Mouse (Mus musculus) lung, postnatal 0 days (tissue): Measurements from ENCODE around the gene Sspo. TPM values are rescaled to one million over a fixed set of nuclear protein-coding genes. Genes with fewer than 3 reads are reported as not detected.

Source experiments
- ATAC-seq: fragments of 200-750 bp; cut with Nextera tagmentation; 2 replicates; pipeline ENCODE4 v1.8.0; 2017; ENCODE audit warnings: moderate library complexity
- DNase-seq: peaks from one replicate; pipeline ENCODE4 v3.0.0-alpha.2; 2016; ENCODE audit warnings: low spot score
- H3K27ac ChIP-seq: fragments of 300-500 bp; sonication (generic); 2 replicates; pipeline ENCODE4 v1.5.1; 2014; ENCODE audit warnings: antibody characterized with exemption, mild to moderate bottlenecking, low read length, mixed read lengths
- H3K27me3 ChIP-seq: fragments of 300-500 bp; sonication (generic); replicated peaks from 2 replicates; pipeline ENCODE4 v1.6.1; 2014; ENCODE audit warnings: low read length, mixed read lengths; ENCODE audit not compliant: insufficient read depth
- H3K36me3 ChIP-seq: fragments of 300-500 bp; sonication (generic); 2 replicates; pipeline ENCODE4 v1.6.1; 2014; ENCODE audit warnings: low read length, mixed read lengths; ENCODE audit not compliant: insufficient read depth
- H3K4me1 ChIP-seq: fragments of 300-500 bp; sonication (generic); 2 replicates; pipeline ENCODE4 v1.6.1; 2014; ENCODE audit warnings: antibody characterized with exemption, low read depth, low read length, mixed read lengths; ENCODE audit not compliant: insufficient read depth
- H3K4me2 ChIP-seq: fragments of 300-500 bp; sonication (generic); replicated peaks from 2 replicates; pipeline ENCODE4 v1.6.1; 2014; ENCODE audit warnings: low read depth, mild to moderate bottlenecking, low read length, moderate library complexity, mixed read lengths
- H3K4me3 ChIP-seq: fragments of 300-500 bp; sonication (generic); 2 replicates; pipeline ENCODE4 v1.5.1; 2014; ENCODE audit warnings: low read depth, low read length
- H3K9ac ChIP-seq: fragments of 300-500 bp; sonication (generic); replicated peaks from 2 replicates; pipeline ENCODE4 v1.6.1; 2014; ENCODE audit warnings: low read depth, mild to moderate bottlenecking
- H3K9me3 ChIP-seq: fragments of 300-500 bp; sonication (generic); 2 replicates; pipeline ENCODE4 v1.6.1; 2016; ENCODE audit warnings: low read length, mixed read lengths
- CTCF ChIP-seq: IDR thresholded peaks from 2 replicates; pipeline ENCODE4 v1.5.1; 2016; ENCODE audit warnings: antibody characterized with exemption, mild to moderate bottlenecking
- EP300 ChIP-seq: IDR thresholded peaks from 2 replicates; pipeline ENCODE4 v1.6.1; 2016; ENCODE audit warnings: antibody characterized with exemption, mild to moderate bottlenecking, control low read depth
- WGBS: fragments of 180-500 bp; shearing (Covaris S2); extraction: QIAGEN DNeasy Blood & Tissue Kit; methylation state at CpG from one replicate; pipeline ENCODE4 v1.1.7; 2014; 5-methylcytosine and 5-hydroxymethylcytosine counted together
- polyA plus RNA-seq: library from polyadenylated mRNA; unstranded; fragments of >200 nt; fragmentation: Nextera tagmentation; extraction: Ambion mirVana; gene quantifications from 2 replicates; pipeline ENCODE4 v1.2.1, GENCODE M21; 2015

Gene Sspo
- polyA plus RNA-seq, 1 experiment from 2014 or later: 0.64 TPM

GRCm38 (mm10) chr6:48440306-48441014, 7.6 kb upstream of the Sspo start:
- no peak overlapping the region for H3K4me3 ChIP-seq
- no peaks in the 10 kb centered on the region for H3K9me3 ChIP-seq
- no peak overlapping the region for H3K9ac ChIP-seq
- TF ChIP-seq CTCF: no peak
- no peak for TF ChIP-seq EP300
- peaks cover 5% of the 10 kb centered on the region; the same call in 1 of the 2 replicates for H3K4me1 ChIP-seq
- no peak overlapping the region for H3K27ac ChIP-seq
- ATAC-seq (no peak), DNase-seq (peak; percentile 44)
- no peak overlapping the region for H3K4me2 ChIP-seq
- 47% methylated on average over 14 of the region's 14 CpGs for WGBS
- peaks cover 33% of the 10 kb centered on the region for H3K36me3 ChIP-seq
- H3K27me3 ChIP-seq: no peaks in the 10 kb centered on the region

DNA sequence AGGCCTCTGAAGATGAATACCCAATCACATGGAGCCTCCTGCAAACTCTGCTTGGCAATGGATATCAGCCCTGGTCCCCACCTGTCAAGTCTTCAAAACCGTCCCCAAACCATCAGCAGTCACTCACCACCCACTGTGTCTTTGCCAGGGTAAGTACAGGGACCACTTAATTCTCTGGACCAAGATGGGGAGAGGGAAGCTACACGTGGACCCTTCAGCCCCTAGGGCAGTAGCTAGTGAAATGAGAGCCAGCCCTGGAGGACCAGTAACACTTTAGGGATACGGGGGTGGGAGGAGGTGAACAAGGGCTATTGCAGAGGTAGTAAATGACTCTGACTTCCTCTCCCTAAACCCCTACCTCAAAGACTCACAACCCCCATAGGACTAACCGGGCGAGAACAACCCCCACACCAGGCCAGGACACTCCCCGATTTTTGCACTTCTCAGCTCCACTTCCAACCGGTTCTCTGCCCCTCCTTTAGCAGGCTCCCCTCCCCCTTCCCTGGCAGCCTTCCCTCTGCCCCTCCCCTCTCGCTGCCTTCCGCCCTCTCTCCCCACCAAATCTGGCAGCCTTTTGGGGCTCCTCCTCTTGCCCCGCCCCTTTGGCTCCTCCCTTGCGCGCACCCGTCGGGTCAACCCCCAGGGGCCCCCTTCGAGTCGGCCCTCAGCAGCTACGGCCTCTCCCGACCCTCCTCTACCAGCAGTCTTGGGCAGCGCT, 4.3 kb upstream of the Sspo start:
- ATAC-seq: peak; percentile 91
- no peaks in the 10 kb centered on the region for H3K27me3 ChIP-seq
- H3K36me3 ChIP-seq: peaks cover 20% of the 10 kb centered on the region
- H3K4me3 ChIP-seq: peak overlapping the region; percentile 61
- TF ChIP-seq CTCF (peak; percentile 15; the same call in 1 of the 2 replicates), EP300 (peak; percentile 49; the same call in 1 of the 2 replicates)
- peaks cover 5% of the 10 kb centered on the region; the same call in 1 of the 2 replicates for H3K4me1 ChIP-seq
- 0 out of 2 replicates have a peak overlapping the region, but pooled peaks have one; percentile 19 for H3K9ac ChIP-seq
- peak overlapping the region; percentile 82 for H3K4me2 ChIP-seq
- H3K27ac ChIP-seq: peak overlapping the region; percentile 90
- H3K9me3 ChIP-seq: no peaks in the 10 kb centered on the region
- DNase-seq: peak; percentile 97
- WGBS: 4% methylated on average over 19 of the region's 19 CpGs

DNA sequence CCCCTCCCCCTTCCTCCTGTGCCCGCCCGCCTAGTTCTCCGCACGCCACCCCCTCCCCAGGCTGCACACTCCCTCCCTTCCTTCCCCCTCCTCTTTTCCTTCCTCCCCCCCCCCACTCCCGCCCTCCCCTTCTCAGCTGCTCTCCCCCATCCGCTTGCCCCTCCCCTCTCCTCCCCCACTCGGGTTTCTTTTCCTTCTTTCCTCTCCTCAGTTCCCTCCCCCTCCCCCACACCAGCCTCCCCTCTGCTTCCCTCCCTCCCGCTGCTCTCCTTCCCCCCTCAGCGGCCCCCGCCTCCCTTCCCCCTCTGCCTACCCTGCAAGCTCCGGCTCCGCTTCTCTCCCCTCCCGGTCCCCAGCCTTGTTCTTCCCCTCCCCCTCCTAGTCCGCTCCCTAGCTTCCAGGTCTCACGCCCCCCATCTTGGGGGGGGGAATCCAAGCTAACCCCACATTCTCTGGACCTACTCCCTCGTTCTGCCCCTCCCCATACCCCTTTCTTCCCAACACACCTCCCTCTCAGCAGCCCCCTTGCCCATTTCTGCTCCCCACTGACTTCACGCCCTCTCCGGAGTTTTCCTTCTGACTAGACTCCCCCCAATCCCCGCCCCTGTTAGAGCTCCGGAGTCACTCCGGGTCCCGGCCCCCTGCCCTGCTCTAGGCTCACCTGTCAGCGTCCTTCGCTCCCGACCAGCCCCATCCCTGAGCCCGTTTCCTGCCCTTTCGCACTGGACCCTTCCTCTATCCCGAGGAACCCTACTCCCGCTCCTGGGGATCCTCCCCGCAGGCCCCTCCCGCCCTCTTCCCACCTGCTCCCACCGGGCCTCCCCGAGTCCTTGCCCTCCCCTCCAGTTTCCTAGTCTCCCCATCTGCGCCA, 3.5 kb upstream of the Sspo start:
- no peaks in the 10 kb centered on the region for H3K27me3 ChIP-seq
- H3K36me3 ChIP-seq: peaks cover 18% of the 10 kb centered on the region; the same call in 1 of the 2 replicates
- H3K4me3 ChIP-seq: peak overlapping the region; percentile 61
- peak overlapping the region; percentile 82 for H3K4me2 ChIP-seq
- peak overlapping the region; percentile 90 for H3K27ac ChIP-seq
- peak overlapping the region; percentile 69 for H3K9ac ChIP-seq
- DNase-seq (peak; percentile 95), ATAC-seq (peak; percentile 68)
- TF ChIP-seq CTCF (no peak), EP300 (0 out of 2 replicates have a peak, but pooled peaks have one; percentile 18)
- 2% methylated on average over 26 of the region's 34 CpGs for WGBS
- H3K4me1 ChIP-seq: peaks cover 5% of the 10 kb centered on the region; the same call in 1 of the 2 replicates
- H3K9me3 ChIP-seq: no peaks in the 10 kb centered on the region

DNA sequence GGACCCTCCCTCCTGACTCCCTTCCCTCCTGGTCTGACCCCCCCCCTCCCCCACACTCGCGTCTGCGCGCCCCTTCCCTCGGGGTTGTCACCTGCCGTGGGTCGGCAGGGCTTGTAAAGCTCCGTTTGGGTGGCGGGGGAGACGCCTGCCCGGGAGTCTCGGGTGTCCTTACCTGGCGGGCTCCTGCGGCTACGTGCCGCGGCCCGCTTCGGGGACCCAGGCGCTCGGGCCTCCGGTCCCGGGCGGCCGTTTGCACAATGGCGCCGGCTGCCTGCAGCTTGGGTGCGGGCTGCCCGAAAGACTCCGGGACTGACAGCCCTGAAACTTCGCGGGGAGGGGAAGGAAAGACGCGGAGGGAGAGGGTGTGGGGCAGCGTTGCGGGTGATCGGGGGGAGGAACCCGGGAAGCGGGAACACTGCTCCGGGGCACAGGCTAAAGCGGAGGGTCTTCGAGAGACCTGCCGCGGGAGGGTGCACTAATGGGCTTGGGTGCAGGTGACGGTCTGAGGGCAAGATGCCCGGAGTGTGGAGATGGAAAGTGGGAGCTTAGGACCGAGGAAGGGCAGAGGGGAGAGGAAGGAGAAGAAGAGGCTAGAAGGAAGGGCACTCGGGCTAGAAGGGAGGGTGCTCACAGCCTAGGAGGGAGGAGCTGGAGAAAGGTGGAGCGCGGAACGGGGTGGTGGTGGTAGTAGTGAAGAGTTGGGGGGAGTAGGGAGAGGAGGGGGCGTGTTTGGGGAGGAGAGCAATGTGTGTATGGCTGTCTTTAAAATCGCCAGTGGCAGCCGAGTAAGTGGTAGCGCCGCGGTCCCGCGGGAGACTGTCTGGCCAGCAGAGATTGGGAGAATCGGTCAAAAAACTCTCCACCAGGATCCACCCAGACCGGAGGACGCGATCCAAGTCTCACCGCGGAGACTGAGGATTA, 2.6 kb upstream of the Sspo start, which contains the start of gene Zfp467:
Gene Zfp467, minus strand, starts transcription at position 645 of the 921 bp plus-strand sequence.
- ATAC-seq (peak; percentile 46), DNase-seq (peak; percentile 84)
- peaks cover 5% of the 10 kb centered on the region; the same call in 1 of the 2 replicates for H3K4me1 ChIP-seq
- H3K27ac ChIP-seq: peak within 1 kb of the TSS; percentile 90
- no peaks in the 10 kb centered on the region for H3K27me3 ChIP-seq
- H3K36me3 ChIP-seq: peaks cover 18% of the 10 kb centered on the region; the same call in 1 of the 2 replicates
- H3K9me3 ChIP-seq: no peaks in the 10 kb centered on the region
- H3K4me2 ChIP-seq: peak within 1 kb of the TSS; percentile 82
- 3% methylated on average over 64 of the region's 65 CpGs for WGBS
- peak within 1 kb of the TSS; percentile 61 for H3K4me3 ChIP-seq
- TF ChIP-seq CTCF (no peak; the same call in 1 of the 2 replicates), EP300 (no peak)
- peak within 1 kb of the TSS; percentile 69 for H3K9ac ChIP-seq

- no peak overlapping the region for H3K9ac ChIP-seq
- TF ChIP-seq CTCF: no peak
- no peak for TF ChIP-seq EP300
- DNase-seq: no peak
Measured at GRCm38 (mm10) chr6:48446256-48446655, 1.8 kb upstream of the Sspo start.

More at GRCm38 (mm10) chr6:48446256-48446655, 1.8 kb upstream of the Sspo start:
- Histone ChIP-seq H3K9me3 (no peaks in the 10 kb centered on the region), H3K36me3 (peaks cover 12% of the 10 kb centered on the region; the same call in 1 of the 2 replicates), H3K27ac (peak overlapping the region; percentile 90), H3K27me3 (no peaks in the 10 kb centered on the region), H3K4me2 (peak overlapping the region; percentile 82), H3K4me1 (peaks cover 5% of the 10 kb centered on the region; the same call in 1 of the 2 replicates), H3K4me3 (peak overlapping the region; percentile 61)
- WGBS: 30% methylated on average over 3 of the region's 3 CpGs
- no peak for ATAC-seq
